Mouse (Mus musculus) thymus, adult 2 months (tissue): ENCODE data around the gene Hoxb9.

Source experiments
- CTCF ChIP-seq: fragments of 200-500 bp; IDR thresholded peaks from 2 replicates; pipeline ENCODE4 v1.5.1; 2012; ENCODE audit warnings: mild to moderate bottlenecking, control low read depth, low read length, moderate library complexity, borderline replicate concordance; ENCODE audit not compliant: control insufficient read depth, poor library complexity, insufficient read depth; ENCODE audit errors: extremely low read depth
- POLR2A ChIP-seq: fragments of 200-500 bp; IDR thresholded peaks from 2 replicates; pipeline ENCODE4 v1.6.1; 2012; ENCODE audit warnings: mild to moderate bottlenecking, low read length, control low read depth, moderate library complexity; ENCODE audit not compliant: control insufficient read depth, poor library complexity, insufficient read depth; ENCODE audit errors: extremely low read depth

DNA sequence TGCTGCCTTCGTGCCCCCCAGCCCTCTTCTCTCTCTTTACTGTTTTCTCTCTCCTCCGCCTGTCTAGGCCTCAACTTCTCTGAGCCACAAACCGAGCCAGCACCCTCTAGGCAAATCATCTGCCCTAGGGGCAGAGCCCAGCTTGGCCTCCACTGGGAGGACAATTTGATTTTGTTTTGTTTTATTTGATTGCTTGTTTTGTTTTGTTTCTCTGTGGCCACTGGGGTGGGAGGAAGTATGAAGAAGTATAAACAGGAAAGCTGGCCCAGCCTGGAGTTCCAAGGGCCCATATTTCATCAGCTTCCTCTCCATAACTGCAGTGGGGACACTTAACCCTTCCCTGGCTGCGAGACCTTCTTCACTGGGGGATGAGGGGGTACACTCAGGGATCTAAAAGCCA lies 38.0 kb downstream of the Hoxb9 start:
- TF ChIP-seq CTCF: no peak
- TF ChIP-seq POLR2A: no peak
